Mouse (Mus musculus): ENCODE measurements around the gene Ppp4c.
A peak's percentile ranks its signal among the peaks of the same experiment; 100 is the strongest.

The Ppp4c gene

DNA sequence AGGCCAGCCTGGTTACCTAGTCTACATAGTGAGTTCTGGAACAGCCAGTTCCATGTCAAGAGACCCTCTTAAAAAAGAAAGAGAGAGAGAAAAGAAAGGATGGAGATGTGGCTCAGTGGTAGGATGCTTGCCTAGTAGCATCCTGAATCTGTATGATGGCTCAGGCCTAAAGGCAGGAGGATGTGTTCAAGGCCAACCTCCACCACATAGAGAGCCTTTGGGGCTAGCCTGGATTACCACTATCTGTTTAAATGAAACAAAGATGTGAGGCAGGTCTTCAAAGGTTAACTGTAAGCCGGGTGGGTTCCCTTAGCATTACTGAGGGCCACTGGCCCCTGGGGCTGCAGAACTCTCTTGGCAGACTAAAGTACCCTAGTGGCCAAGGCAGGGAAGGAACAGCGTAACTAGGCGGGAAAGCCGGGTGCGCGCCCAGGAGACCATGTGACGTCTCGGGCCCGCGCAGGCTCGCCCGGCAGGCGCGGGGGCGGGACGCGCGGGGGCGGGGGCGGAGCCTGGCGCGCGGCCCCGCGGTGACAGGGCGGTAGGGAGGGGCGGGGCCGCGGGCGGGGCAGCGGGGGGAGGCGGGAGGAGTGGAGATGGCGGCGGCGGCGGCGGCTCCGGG, 33.1 kb downstream of the Ppp4c start, which contains the start of gene Mapk3:
Mapk3 (plus strand) TSS at position 552 of the 622 bp plus-strand sequence.
- DNase-seq (ENCODE audit: low read depth, low spot score), result peak; percentile 92

GRCm38 (mm10) chr7:126758539-126758938, 33.8 kb downstream of the Ppp4c start:
- no peak for DNase-seq (ENCODE audit: low read depth, low spot score)

DNA sequence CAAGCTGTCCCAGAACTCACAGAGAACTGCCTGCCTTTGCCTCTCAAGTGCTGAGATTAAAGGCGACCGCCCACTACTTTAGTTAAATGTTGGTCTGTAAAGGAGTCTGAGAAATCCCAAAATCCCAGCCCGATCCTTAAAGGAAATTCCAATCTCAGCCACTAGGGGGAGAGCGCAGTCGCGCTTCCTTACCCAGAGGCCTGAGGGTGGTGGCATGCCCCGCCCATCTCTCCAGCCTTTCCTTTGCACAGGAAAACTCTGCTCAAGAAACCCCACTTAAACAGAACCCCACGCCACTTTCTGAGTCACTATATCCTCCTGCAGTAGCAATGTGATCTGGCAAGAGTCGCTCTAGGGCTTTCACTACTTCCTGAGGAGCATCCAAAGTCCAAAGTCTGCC, 37.4 kb downstream of the Ppp4c start:
- DNase-seq (ENCODE audit: low read depth, low spot score), result peak; percentile 72

DNA sequence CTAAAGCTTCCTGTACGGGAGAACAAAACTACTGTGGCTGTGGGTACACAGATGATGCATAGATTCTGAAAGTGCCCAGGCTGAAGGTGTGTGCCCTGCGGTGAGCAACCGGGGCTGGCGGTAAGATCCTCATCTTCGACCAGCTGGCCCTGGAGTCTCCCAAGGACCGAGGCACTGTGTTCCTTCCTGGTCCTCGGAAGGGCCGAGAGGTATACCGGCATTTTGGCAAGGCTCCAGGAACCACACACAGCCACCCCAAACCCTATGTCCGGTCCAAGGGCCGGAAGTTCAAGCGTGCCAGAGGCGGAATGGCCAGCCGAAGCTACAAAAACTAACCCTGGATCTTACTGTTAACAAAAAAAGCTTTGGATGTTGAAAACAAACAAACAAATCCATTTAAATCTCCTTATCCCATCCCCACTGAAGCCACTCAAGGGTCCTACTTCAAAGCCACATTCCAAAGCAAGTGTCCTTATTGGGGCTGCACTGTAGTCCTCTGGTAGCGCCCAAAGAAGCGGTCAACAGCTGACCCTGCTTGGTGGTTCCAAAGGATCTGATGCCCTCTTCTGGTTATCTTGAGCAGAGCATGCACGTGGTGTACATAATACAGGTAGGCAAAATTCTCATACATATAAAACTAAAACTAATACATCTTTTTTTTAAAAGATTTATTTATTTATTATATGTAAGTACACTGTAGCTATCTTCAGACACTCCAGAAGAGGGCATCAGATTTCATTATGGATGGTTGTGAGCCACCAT, 42.5 kb downstream of the Ppp4c start:
- no peak for DNase-seq (ENCODE audit: low read depth, low spot score)

DNA sequence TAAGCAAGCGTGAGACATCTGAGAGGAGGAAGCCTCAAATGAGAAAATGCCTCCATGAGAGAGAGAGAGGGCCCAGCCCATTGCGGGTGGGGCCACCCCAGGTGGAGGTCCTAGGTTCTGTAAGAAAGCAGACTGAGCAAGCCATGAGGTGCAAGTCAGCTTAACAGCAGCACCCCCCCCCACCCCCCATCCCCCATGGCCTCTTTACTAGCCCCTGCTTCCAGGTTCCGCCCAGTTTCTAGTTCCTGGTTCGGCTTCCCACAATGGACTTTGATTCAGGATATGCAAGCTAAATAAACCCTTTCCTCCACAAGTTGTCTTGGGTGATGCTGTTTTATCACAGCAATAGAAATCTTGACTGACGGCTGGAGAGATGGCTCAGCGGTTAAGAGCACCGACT, 43.5 kb downstream of the Ppp4c start:
- DNase-seq (ENCODE audit: low read depth, low spot score), result no peak

DNA sequence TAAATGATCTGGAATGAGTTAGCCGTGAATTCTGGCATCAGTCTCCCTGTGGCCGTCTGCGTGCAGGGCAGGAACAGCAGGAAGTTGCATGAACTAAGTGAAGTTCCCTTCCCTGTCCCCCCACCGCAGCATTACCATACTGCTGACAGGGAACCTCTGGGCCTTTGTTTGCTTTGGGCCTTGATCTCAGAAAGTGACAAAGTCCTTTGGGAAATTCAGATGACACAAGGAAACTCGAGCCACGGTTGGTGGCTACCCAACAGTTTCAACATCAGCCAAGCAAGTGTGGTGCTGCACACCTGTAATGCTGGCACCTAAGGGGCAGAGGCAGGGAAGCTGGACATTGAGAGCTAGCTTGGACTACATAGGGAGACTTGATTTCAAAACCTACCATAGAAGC, 45.5 kb downstream of the Ppp4c start:
- no peak for DNase-seq (ENCODE audit: low read depth, low spot score)

- no peak for DNase-seq (ENCODE audit: low read depth, low spot score)
Measured at GRCm38 (mm10) chr7:126746066-126746465, 46.2 kb downstream of the Ppp4c start.

- DNase-seq (ENCODE audit: low read depth, low spot score), result no peak
Measured at GRCm38 (mm10) chr7:126741964-126742482, 50.3 kb downstream of the Ppp4c start.

DNA sequence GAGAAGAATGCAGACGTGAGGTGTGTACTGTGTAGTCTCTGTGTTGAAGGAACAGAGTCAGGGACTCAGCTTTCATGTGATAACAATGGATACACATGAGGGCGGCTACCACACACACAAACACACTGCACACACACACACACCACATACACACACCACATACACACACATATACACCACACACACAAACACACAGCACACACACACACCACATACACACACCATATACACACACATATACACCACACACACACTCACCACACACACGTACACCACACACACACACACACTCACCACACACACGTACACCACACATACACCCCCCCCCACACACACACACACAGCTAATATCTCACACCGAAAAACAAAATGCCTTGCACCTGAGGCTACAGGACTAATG, 50.8 kb downstream of the Ppp4c start:
- no peak for DNase-seq (ENCODE audit: low read depth, low spot score)

DNA sequence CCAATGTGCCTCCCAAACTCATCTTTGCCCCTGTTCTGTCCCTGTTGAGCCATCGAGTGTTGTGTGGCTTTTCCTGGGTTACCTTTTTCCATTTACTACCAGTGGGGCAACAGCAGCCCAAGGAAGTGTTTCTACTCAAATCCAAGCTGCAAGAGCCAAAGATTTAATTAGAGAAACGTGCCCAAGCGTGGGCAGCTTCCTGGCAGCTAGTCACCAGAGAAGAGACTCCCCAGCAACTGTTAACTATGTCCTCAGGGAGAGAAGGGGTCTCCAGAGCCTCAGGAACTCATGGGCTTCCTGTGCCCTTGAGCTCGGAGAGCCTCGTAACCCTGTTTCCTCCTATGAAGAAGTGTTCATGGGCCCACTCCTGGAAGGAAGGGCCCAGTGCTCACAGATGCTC, 51.3 kb downstream of the Ppp4c start:
- DNase-seq (ENCODE audit: low read depth, low spot score), result no peak

DNA sequence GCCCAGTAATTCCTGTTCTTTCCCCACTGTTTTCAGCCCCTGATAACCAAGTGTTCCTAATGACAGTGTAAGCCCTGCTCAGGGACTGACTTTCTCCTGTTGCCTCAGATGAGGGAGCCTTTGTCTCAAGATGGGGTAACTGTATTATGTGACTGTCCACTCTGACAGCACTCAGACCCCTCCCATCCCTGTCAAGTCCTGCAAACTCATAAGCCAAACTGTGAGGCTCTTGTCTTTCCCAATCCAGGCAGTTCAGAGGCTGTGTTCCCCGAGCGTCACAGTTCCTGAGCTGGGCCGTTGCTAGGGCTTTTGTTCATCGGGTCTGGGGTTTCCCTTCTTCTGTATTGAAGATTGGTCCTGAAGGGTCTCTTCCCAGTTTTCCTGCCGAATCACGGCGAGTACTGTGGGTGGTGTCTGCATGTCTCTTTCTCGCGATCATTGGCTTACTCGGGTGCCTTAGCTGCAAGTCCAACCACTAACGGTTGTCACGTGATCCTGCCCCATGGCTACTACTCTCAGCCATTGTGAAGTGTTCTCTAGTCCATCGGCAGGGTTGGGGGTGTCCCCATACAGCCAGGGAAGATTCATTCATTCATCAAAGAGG, 52.1 kb downstream of the Ppp4c start:
- DNase-seq (ENCODE audit: low read depth, low spot score), result no peak

GRCm38 (mm10) chr7:126739551-126739950, 52.7 kb downstream of the Ppp4c start:
- DNase-seq (ENCODE audit: low read depth, low spot score), result no peak

DNA sequence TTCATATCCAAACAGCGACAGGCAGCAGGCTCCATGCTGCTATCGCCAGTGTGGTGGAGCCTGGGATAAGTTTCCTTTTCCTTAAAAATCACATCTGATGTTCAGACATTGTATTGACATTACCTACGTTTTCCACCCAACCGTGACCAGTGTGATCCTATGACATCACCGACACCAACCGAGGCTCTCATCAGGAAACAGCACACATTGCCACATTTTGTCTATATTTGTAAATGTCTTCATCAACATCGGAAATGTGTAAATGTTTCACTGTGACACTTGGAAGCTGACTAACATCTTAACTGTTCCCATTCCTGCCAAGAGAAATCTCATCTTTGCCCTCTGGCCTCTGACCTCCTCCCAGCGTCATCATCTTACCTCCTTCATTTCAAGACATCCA, 56.2 kb downstream of the Ppp4c start:
- DNase-seq (ENCODE audit: low read depth, low spot score), result no peak

Measured in CD4-positive helper T cell, adult 2 months (primary cell).